Comparison of ENCODE assay signal across 10 mouse cellular contexts in the genomic region with DNA sequence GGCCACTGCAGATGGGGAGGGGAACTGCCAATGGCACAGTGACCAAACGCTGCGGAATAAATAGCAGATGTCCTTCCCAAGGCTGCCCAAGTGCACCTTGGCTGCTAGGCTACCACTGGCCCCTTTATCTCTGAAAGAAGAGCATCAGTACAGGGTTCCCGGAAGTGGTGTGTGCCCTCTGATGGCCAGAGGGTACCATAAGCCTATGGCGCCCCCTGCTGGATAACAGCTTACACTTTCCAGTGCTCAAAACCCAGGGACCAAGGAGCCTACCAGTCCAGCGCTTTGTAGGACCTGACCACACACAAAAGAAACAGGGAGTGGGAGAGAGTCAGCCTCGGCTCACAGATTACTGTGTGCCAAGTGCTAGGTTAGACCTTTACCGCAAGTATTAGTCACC. TPM values are rescaled to one million over a fixed set of nuclear protein-coding genes. Genes with fewer than 3 reads are reported as not detected.
DNase-seq lines count a peak whose midpoint lies in the region; ATAC-seq and TF ChIP-seq lines count a peak whose summit lies in the region.
"Not testable (repeated sequence)": the region's sequence is repeated elsewhere in the genome, so short reads cannot be mapped to it uniquely, and the experiment has no call there.
"Had no signal": no experiment of that assay in that cellular context is flagged by ENCODE, and none has a peak within 500 bp of the region (broad histone marks: within the 10 kb centered on the region; RNA-seq: fewer than 3 reads in every experiment).

No protein-coding gene starts in this region.

- peak; percentile 72 for TF ChIP-seq CTCF in liver, adult 2 months (IDR thresholded peaks at IDR 0.05; ENCODE audit: low read depth, low read length)
- peak; percentile 60 for TF ChIP-seq CTCF in midbrain, postnatal 0 days (IDR thresholded peaks at IDR 0.05)

- not testable (repeated sequence) for H3K4me1 ChIP-seq in liver, adult 2 months (ENCODE audit: control insufficient read depth, insufficient read depth, low read length); midbrain, postnatal 0 days (ENCODE audit: insufficient read depth, low read length)

- not testable (repeated sequence) for H3K9me3 ChIP-seq in midbrain, postnatal 0 days (ENCODE audit: low read length)

- not testable (repeated sequence) for H3K36me3 ChIP-seq in liver, adult 2 months (ENCODE audit: control insufficient read depth, insufficient read depth, low read length); midbrain, postnatal 0 days (ENCODE audit: insufficient read depth, low read length)

- not testable (repeated sequence) for H3K79me2 ChIP-seq in liver, adult 2 months (ENCODE audit: control insufficient read depth, insufficient read depth, low read length)

- TF ChIP-seq POLR2A in liver, adult 2 months (IDR thresholded peaks at IDR 0.05; ENCODE audit: extremely low read depth, insufficient read depth, low read length): not testable (repeated sequence)

- 8% methylated on average over 7 of the region's 7 CpGs for WGBS in liver, adult 2 months
- 16% methylated on average over 7 of the region's 7 CpGs for WGBS in midbrain, postnatal 0 days

- not testable (repeated sequence) for H3K4me3 ChIP-seq in liver, adult 2 months (ENCODE audit: insufficient read depth, low read depth, low read length); midbrain, postnatal 0 days (ENCODE audit: low read depth, low read length)

- not testable (repeated sequence) for H3K4me2 ChIP-seq in midbrain, postnatal 0 days (ENCODE audit: low read depth, low read length, poor library complexity, severe bottlenecking)

- peak; percentile 94 for ATAC-seq in common myeloid progenitor, adult 5-6 weeks (replicated peaks; ENCODE audit: low read depth, poor library complexity, severe bottlenecking)
- ATAC-seq in granulocyte monocyte progenitor cell, adult 5-6 weeks (replicated peaks; ENCODE audit: poor library complexity, severe bottlenecking): peak; percentile 93
- ATAC-seq in midbrain, postnatal 0 days (ENCODE audit: low FRiP score): not testable (repeated sequence)

- H3K27me3 ChIP-seq in liver, adult 2 months (ENCODE audit: control insufficient read depth, insufficient read depth, low read length); midbrain, postnatal 0 days (ENCODE audit: insufficient read depth, low read length): not testable (repeated sequence)

- not testable (repeated sequence) for H3K27ac ChIP-seq in liver, adult 2 months (replicated peaks; ENCODE audit: insufficient read depth, low read depth, low read length); midbrain, postnatal 0 days (ENCODE audit: low read depth, low read length)

- not testable (repeated sequence) for H3K9ac ChIP-seq in liver, adult 2 months (ENCODE audit: low read depth, low read length); midbrain, postnatal 0 days (replicated peaks; ENCODE audit: low read length, poor library complexity, severe bottlenecking)

- DNase-seq in 416B (ENCODE audit: low read depth) (peak; percentile 76), adipocyte (ENCODE audit: low spot score) (peak; percentile 46)
- DNase-seq in kidney, adult 18-20 months: peak; percentile 65
- DNase-seq in liver, adult 2 months (ENCODE audit: extremely low read depth, low read depth, low spot score): peak; percentile 21
- peak; percentile 63 for DNase-seq in midbrain, postnatal 0 days (ENCODE audit: low spot score)
- DNase-seq in spleen, postnatal 4 days (ENCODE audit: low spot score in 2 of 2): peak; percentile 53 to 80

RNA-seq across cellular contexts. Expression of gene Gsdma2, which starts 8.5 kb away (rescaled TPM):
- total RNA-seq in common myeloid progenitor, adult 5-6 weeks (2017): not detected in 2 replicates
- total RNA-seq in granulocyte monocyte progenitor cell, adult 5-6 weeks (2014; fragmentation: Nextera tagmentation): not detected in 2 replicates
- not detected in 2 replicates for total RNA-seq in granulocyte monocyte progenitor cell, adult 5-6 weeks (2017)
- total RNA-seq in liver, adult 2 months (2014; rRNA removed): not detected in 2 replicates
- not detected in 2 replicates for polyA plus RNA-seq in liver, adult 2 months (2012; rRNA removed)
- not detected in 2 replicates for total RNA-seq in midbrain, postnatal 0 days (2014; rRNA removed)
- polyA plus RNA-seq in midbrain, postnatal 0 days (2015; fragmentation: Nextera tagmentation; extraction: Ambion mirVana): 0.12 and 0.15 TPM in 2 replicates
- polyA plus RNA-seq: hindbrain, embryonic 15.5 days; lung, embryonic 15.5 days had no signal

RNA-seq across cellular contexts. Expression of gene Gsdma, which starts 9.1 kb away (rescaled TPM):
- total RNA-seq in common myeloid progenitor, adult 5-6 weeks (2017): 0.05 TPM in 1 of 2 replicates, not detected in the other
- total RNA-seq in granulocyte monocyte progenitor cell, adult 5-6 weeks (2014; fragmentation: Nextera tagmentation): not detected in 2 replicates
- not detected in 2 replicates for total RNA-seq in granulocyte monocyte progenitor cell, adult 5-6 weeks (2017)
- not detected in 2 replicates for total RNA-seq in liver, adult 2 months (2014; rRNA removed)
- polyA plus RNA-seq in liver, adult 2 months (2012; rRNA removed): not detected in 2 replicates
- total RNA-seq in midbrain, postnatal 0 days (2014; rRNA removed): 0.05 TPM in 1 of 2 replicates, not detected in the other
- 0.11 TPM in 1 of 2 replicates, not detected in the other for polyA plus RNA-seq in midbrain, postnatal 0 days (2015; fragmentation: Nextera tagmentation; extraction: Ambion mirVana)
- polyA plus RNA-seq: hindbrain, embryonic 15.5 days had no signal

RNA-seq across cellular contexts. Expression of gene Psmd3, which starts 27.3 kb away (rescaled TPM):
- 53.7 and 88.9 TPM in 2 replicates for total RNA-seq in common myeloid progenitor, adult 5-6 weeks (2017)
- 77.3 and 81.3 TPM in 2 replicates for total RNA-seq in granulocyte monocyte progenitor cell, adult 5-6 weeks (2014; fragmentation: Nextera tagmentation)
- total RNA-seq in granulocyte monocyte progenitor cell, adult 5-6 weeks (2017): 67.4 and 90.0 TPM in 2 replicates
- 54.6 and 69.7 TPM in 2 replicates for total RNA-seq in liver, adult 2 months (2014; rRNA removed)
- 158 TPM in 2 replicates for polyA plus RNA-seq in liver, adult 2 months (2012; rRNA removed)
- total RNA-seq in midbrain, postnatal 0 days (2014; rRNA removed): 114 and 129 TPM in 2 replicates
- polyA plus RNA-seq in midbrain, postnatal 0 days (2015; fragmentation: Nextera tagmentation; extraction: Ambion mirVana): 182 and 183 TPM in 2 replicates

RNA-seq across cellular contexts. Expression of gene Gsdma3, which starts 28.9 kb away (rescaled TPM):
- total RNA-seq in common myeloid progenitor, adult 5-6 weeks (2017): not detected in 2 replicates
- not detected in 2 replicates for total RNA-seq in granulocyte monocyte progenitor cell, adult 5-6 weeks (2014; fragmentation: Nextera tagmentation)
- total RNA-seq in granulocyte monocyte progenitor cell, adult 5-6 weeks (2017): not detected in 2 replicates
- not detected in 2 replicates for total RNA-seq in liver, adult 2 months (2014; rRNA removed)
- not detected in 2 replicates for polyA plus RNA-seq in liver, adult 2 months (2012; rRNA removed)
- total RNA-seq in midbrain, postnatal 0 days (2014; rRNA removed): not detected in 2 replicates
- not detected in 2 replicates for polyA plus RNA-seq in midbrain, postnatal 0 days (2015; fragmentation: Nextera tagmentation; extraction: Ambion mirVana)
- polyA plus RNA-seq: hindbrain, embryonic 15.5 days; lung, embryonic 15.5 days had no signal

RNA-seq across cellular contexts. Expression of gene Gm12355, which starts 29.6 kb away (rescaled TPM):
- 5.8 and 9.3 TPM in 2 replicates for total RNA-seq in common myeloid progenitor, adult 5-6 weeks (2017)
- total RNA-seq in granulocyte monocyte progenitor cell, adult 5-6 weeks (2014; fragmentation: Nextera tagmentation): 1.6 and 1.8 TPM in 2 replicates
- total RNA-seq in granulocyte monocyte progenitor cell, adult 5-6 weeks (2017): 4.8 and 9.5 TPM in 2 replicates
- not detected in 2 replicates for total RNA-seq in liver, adult 2 months (2014; rRNA removed)
- not detected in 2 replicates for polyA plus RNA-seq in liver, adult 2 months (2012; rRNA removed)
- total RNA-seq in midbrain, postnatal 0 days (2014; rRNA removed): not detected in 2 replicates
- 0.28 and 0.44 TPM in 2 replicates for polyA plus RNA-seq in midbrain, postnatal 0 days (2015; fragmentation: Nextera tagmentation; extraction: Ambion mirVana)

Comparison
In these comparisons a context has a peak if more than half of its experiments do, and no peak if none do; other contexts are left out.
1. DNase-seq: peak in every context shown above with its lines; median percentile 76 in 416B; 66 in spleen, postnatal 4 days; 65 in kidney, adult 18-20 months; 63 in midbrain, postnatal 0 days; 46 in adipocyte; 21 in liver, adult 2 months.